Mouse (Mus musculus) embryo, embryonic 10 days (tissue): ENCODE measurements around the gene Ahsg.

ENCODE experiments used
- DNase-seq: peaks from one replicate; pipeline ENCODE4 v3.0.0-alpha.2; 2015; ENCODE audit warnings: low spot score

The Ahsg gene

GRCm38 (mm10) chr16:22888835-22889234 is 2.2 kb upstream of the Ahsg start:
- DNase-seq = peak; percentile 12

GRCm38 (mm10) chr16:22889716-22890115 is 1.4 kb upstream of the Ahsg start:
- DNase-seq = no peak

GRCm38 (mm10) chr16:22891733-22892154 is 667 bp downstream of the Ahsg start:
- no peak for DNase-seq

- DNase-seq = no peak
Observed at GRCm38 (mm10) chr16:22894095-22894494, 3.0 kb downstream of the Ahsg start.

GRCm38 (mm10) chr16:22896618-22897017 is 5.5 kb downstream of the Ahsg start:
- no peak for DNase-seq

- no peak for DNase-seq
Observed at GRCm38 (mm10) chr16:22899346-22899745, 8.3 kb downstream of the Ahsg start.

GRCm38 (mm10) chr16:22899866-22900570 is 8.9 kb downstream of the Ahsg start:
- DNase-seq = no peak

- DNase-seq = no peak
Observed at GRCm38 (mm10) chr16:22901326-22901725, 10.2 kb downstream of the Ahsg start.

GRCm38 (mm10) chr16:22909290-22909689 is 18.2 kb downstream of the Ahsg start:
- DNase-seq = no peak

GRCm38 (mm10) chr16:22911986-22912385 is 20.9 kb downstream of the Ahsg start:
- no peak for DNase-seq

GRCm38 (mm10) chr16:22912886-22913285 is 21.8 kb downstream of the Ahsg start:
- DNase-seq = no peak

- DNase-seq = no peak
Observed at GRCm38 (mm10) chr16:22914276-22914675, 23.2 kb downstream of the Ahsg start.

GRCm38 (mm10) chr16:22918034-22918433 is 27.0 kb downstream of the Ahsg start, which contains the start of gene Fetub:
Fetub (plus strand) TSS chr16:22918334.
- DNase-seq = no peak

GRCm38 (mm10) chr16:22918664-22919312 is 27.7 kb downstream of the Ahsg start:
- peak; percentile 26 for DNase-seq

GRCm38 (mm10) chr16:22919971-22920854 is 29.1 kb downstream of the Ahsg start:
- peak; percentile 25 for DNase-seq

GRCm38 (mm10) chr16:22921761-22922160 is 30.7 kb downstream of the Ahsg start:
- DNase-seq = no peak

GRCm38 (mm10) chr16:22922433-22922832 is 31.4 kb downstream of the Ahsg start:
- no peak for DNase-seq

GRCm38 (mm10) chr16:22929575-22929974 is 38.5 kb downstream of the Ahsg start:
- no peak for DNase-seq

GRCm38 (mm10) chr16:22931431-22932200 is 40.5 kb downstream of the Ahsg start:
- DNase-seq = no peak

GRCm38 (mm10) chr16:22937631-22938030 is 46.6 kb downstream of the Ahsg start:
- DNase-seq = no peak

- DNase-seq = no peak
Observed at GRCm38 (mm10) chr16:22938541-22938940, 47.5 kb downstream of the Ahsg start.
